Mouse (Mus musculus): ENCODE measurements around the gene Rgs6.

- TF ChIP-seq MXI1 (IDR thresholded peaks at IDR 0.05; ENCODE audit: low read depth, low read length) (no peak), IRF4 (IDR thresholded peaks at IDR 0.05; ENCODE audit: low read depth, low read length) (no peak), CTCF (conservative IDR thresholded peaks at IDR 0.05 in 1 of 2, IDR thresholded peaks at IDR 0.05 in 1 of 2; ENCODE audit: low read depth in 2 of 2, low read length in 2 of 2) (no peak), ZC3H11A (IDR thresholded peaks at IDR 0.05; ENCODE audit: low read depth, low read length) (no peak), CHD1 (IDR thresholded peaks at IDR 0.05; ENCODE audit: low read depth, low read length) (no peak), EP300 (IDR thresholded peaks at IDR 0.05; ENCODE audit: low read length) (no peak), BHLHE40 (IDR thresholded peaks at IDR 0.05; ENCODE audit: low read depth, low read length) (no peak), POLR2A (IDR thresholded peaks at IDR 0.05; ENCODE audit: low read depth, low read length) (no peak), RAD21 (IDR thresholded peaks at IDR 0.05; ENCODE audit: low read depth, low read length) (no peak)
Observed at GRCm38 (mm10) chr12:82700241-82700640, 112.1 kb downstream of the Rgs6 start.
